Mouse (Mus musculus) WW6 (cell line): ENCODE data around the gene Phf21a.

Experiments
- DNase-seq: peaks from one replicate; pipeline ENCODE4 v3.0.0-alpha.2; 2013; ENCODE audit warnings: low read depth, low spot score

Phf21a gene

DNA sequence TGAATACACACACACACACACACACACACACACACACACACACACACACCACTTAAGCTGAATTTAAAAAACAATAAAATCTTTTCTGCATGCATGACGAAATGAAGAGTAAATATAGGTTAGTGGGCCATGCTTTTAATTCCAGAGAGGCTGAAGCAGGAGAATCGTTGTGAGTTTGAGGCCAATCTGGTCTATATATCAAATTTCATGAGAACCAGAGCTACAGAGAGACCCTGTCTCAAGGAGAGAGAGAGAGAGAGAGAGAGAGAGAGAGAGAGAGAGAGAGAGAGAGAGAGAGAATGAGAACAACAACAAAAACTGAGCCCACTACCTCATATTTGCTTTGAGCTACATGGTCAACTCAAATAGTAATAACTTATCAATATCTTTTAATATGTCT lies at the start of gene Phf21a:
Gene Phf21a (plus strand): TSS at position 301 of the 400 bp plus-strand sequence.
- DNase-seq = no peak

DNA sequence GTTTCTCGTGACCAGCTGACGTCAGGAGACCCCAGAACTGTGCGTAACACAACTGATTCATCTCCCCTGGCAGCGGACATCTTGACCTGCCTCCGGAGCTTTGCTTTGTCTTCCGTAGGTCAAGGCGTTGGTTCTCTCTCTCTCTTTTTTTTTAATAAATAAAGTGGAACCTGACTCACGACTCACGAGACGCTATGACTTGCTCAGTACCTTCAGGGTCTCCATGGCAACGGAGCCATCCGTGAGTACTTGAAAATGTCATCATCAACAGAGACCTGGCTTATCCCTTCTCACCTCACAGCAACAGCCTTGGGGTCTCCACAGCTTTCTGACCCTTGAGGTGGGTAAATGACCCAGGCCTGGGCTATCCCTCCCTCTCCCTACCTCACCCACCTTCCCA lies 49.6 kb upstream of the Phf21a start:
- DNase-seq = no peak

DNA sequence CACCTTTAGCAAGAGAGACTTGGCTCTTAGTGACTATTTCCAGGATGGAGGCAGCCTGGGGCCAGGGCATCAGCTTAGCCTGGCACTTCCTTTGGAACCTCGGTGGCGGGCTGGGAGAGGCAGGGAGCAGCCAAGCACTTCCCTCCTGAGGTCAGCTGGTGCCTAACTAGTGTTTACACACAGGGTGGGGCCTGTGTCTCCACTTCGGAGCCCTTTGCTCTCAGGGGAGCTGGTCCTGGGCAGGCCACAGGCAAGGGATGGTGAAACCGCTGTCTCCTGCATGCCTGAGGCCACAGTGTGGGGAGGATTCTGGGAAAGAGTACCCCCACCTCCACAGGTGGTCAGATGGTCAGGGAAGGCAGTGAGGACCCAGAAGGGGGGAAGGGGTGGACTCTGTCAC lies 45.3 kb upstream of the Phf21a start:
- DNase-seq = no peak

DNA sequence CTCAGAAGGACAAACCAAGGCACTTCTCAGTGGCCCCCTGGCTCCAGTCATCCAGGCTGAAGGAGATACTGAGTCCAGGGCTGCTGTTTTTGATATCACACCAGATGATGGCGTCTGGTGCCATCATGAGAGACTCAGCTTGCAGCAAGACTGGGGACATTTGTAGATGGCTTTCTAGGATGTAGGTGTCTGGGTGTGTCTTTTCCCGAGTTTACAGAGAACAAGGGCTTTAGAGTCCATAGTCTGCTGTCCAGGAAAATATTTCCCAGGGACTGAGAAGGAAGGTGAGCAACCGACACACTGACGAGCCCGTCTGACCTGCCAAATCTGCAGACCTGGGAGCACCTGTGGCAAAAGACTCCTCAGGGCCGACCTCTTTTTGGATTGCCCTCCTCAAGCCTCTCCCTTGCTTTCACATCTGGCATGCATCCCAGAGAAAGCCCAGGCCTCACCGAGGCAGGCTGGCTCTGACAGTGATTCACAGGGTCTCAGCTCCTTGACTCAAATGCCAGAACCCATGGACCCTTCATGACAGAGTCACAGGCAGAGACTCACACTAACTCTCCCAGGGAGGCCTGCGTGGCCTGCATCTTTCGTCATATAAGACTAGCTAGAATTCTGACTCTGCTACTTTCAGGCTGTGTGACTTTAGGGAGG lies 44.8 kb upstream of the Phf21a start:
- DNase-seq = no peak

DNA sequence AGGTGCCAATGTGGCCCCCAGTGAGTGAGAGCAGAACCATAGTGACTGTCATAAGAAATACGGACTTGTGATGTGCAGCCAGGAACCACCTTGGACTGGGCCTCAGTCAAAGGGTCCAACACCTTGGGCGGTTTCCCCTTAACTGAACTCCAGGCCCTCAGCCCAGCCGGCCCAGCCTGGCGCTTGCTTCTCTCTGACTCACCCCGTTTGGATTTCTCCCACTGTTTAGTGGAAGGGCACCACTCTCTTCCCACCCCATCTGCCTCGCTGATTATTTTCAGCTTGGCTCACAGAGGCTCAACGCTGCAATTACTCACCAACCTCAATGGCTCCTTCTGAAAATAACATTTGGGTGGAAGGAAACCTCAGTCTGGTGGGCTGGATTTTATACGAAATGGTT lies 40.7 kb upstream of the Phf21a start:
- no peak for DNase-seq

DNA sequence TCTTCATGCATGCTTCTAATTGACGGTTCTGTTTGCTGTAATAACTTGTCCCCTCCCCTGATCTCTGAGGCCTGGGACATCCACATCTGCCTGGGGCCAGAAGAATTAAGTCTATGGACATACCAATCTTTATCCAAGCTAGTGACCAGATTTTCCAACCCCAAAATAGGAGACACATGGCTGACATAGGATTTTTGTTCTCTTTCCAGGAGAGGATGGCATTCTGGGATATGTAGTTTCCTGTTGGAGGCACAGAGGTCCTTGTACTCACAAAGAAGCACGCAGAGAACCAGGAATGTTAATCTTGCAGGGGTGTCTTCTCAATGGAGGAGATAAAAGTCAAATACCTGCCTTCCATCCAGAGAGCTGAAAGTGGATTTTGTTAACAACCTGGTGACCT lies 40.2 kb upstream of the Phf21a start:
- DNase-seq = no peak

DNA sequence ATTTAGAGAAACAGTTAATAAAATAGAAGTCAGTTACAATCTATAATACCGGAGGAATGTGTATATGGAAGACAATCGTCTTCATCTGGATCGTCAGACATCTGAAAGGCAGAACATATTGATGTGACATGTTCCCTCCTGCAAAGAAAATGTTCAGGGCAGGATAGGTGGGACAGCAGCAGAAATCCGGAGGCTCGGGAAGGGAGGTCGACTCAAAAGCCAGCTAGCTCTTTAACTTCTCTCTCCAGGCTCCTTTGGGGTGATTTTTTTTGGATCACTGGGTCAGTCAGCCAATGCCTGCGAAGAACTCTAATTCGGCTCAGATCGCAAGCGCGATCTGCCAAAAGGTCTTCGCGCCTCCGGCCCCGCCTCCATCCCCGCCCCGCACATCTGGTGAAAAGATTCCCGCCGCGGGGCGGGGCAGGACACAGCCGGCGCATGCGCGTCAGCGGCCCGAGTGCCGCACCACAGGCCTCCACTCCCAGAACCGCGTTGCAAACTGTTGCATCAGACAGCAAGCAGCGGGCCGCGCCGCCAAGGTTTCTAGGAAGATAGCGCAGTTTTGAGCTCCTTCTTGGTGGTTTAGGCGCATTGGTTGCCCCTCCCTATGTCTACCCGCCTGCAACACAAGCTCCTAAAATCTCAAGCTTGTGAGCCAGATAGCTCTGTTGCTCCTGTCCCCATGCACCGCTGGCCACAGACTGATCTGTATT lies 37.7 kb upstream of the Phf21a start:
- DNase-seq = peak; percentile 67

DNA sequence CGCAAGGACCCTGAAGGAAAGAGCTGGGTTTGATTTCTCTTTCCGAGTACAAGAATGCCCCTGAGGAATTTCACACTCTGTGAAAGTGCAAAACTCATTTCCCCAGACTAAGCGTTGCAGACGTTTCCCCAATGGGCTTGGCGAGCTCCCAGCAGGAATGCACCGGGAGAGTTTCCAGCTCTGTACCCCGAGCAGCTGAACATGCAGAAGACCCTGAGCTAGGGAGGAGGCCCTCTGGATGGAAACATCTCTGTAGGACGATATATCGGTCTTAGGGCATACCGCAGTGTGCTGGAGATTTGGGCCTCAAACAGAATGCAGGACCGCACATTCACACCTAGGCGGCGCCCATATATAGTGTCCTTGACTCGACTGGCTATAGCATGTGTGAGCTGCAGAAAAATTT lies 37.1 kb upstream of the Phf21a start:
- no peak for DNase-seq

DNA sequence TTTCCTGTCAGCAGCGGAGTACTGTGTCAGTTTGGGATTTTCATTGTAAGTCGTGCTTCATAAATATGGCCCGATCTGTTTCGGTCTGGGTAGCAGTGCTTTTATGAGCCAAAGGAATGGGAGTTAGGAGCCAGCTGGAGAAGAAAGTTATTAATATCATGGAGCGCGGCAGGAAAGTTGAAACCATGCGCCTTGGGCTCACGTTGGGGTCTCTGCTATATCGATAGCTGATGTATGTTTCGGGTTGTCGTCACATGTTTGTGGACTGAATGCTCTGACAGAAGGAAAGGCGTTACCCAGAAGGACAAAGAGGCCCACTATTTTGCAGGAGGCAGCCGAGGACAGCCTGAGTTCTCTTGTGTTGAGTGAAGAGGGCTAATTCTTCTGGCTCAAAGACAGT lies 36.2 kb upstream of the Phf21a start:
- no peak for DNase-seq

DNA sequence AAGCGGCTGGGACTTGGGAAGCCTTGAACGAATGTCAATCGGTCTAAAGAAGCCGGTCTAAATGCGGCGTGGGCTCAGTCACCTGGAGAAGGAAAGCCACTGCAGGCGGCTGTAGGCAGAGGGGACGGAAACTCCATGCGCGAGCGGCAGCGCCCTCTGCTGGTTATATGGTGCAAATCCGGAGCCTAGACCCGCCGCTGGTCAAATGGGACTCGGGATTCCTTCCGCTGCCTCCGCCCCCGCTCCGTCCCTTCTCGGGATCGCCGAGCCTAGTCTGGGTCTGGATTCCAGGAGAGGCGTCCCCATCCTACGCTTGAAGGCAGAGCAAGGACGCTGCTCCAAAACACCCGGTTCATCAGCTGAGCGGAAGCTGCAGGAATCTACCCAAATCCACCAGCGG lies 34.4 kb upstream of the Phf21a start:
- peak; percentile 71 for DNase-seq

DNA sequence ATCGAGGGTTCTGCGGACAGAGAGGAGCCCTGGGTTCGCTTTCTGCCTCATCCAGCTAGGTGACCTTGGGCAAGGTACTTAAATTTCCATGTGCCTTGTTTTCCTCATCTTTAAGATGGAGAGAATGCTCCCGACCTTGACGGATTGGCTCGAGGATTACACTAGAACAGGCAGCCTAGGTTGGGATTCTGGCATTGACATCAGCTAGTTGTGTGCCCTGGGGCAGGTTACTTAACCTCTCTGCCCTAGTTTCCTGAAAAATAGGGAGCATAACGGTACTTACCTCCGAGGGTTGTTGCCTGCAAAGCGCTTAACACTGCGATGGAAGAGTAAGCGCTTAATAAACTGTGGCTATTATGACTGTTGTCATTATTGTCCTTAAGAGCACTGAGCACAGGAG lies 34.0 kb upstream of the Phf21a start:
- no peak for DNase-seq

DNA sequence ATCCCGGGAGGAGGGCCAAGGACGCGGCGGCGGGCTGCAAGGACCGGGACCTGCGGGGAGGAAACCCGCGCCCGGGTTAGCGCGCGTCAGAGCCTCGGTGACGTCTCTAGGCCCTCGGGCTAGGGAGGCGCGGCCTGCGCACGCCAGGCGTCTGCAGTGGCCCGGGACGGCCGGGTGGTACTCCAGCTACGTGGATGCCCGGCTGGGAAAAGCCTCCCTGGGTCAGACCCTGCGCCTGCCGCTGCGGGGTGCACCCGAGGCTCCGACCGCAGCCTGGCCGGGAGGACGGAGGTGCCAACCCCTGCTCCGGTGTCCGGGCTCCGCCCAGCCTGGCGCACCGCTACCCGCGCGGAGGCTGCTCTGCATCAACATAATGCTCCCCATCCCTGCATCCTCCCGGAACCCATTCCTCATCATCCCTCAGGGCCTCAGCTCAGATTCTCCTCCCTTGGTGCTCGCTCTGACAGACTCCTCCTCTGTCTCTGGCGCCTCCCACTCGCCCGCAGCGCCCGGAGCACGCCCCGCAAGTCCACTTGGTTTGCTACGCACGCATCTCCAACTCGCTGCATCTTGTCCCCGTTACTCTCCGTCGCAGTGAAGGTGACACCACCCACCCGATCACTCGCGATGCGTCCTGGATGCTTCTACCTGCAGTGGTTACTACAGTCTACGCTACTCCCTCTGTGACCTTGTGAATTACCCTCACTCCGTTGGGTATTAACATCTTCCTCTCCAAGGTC lies 33.3 kb upstream of the Phf21a start:
- no peak for DNase-seq

DNA sequence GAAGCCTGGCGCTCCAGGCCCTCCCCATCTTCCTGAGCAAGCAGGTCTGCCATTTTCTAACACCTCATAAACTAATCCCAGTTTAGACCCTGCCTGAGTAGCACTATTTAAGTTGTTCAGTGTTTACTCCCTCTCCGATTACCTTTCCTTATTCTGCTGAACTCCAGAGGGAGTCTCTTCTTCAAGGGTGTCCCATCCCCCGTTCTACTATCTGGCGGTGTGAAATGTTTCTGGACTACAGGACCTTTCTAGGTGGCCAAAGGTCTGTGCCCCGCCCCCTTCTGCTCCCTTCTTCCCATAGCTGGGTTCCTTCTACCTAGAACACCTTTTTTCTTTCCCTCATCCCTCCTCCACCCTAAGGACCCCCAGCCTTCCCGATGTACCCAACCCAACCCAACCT lies 32.6 kb upstream of the Phf21a start:
- no peak for DNase-seq

DNA sequence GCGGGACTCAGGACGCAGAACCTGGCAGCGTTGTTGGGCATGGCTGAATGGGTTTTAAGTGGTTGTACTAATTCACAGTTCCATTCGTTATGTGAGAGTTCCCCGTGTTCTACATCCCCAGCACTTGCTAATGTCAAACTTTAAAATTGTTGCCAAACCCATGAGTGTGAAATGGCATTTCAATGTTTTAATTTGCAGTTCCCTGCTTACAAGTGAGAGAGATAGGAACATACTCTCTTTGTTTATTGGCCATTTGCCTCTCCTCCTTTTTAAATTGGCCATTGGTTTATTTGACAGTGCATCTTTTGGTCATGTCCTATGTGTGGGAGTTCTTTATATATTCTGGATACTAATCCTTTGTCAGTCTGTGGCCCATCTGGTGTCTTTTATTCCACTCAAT lies 31.6 kb upstream of the Phf21a start:
- no peak for DNase-seq

DNA sequence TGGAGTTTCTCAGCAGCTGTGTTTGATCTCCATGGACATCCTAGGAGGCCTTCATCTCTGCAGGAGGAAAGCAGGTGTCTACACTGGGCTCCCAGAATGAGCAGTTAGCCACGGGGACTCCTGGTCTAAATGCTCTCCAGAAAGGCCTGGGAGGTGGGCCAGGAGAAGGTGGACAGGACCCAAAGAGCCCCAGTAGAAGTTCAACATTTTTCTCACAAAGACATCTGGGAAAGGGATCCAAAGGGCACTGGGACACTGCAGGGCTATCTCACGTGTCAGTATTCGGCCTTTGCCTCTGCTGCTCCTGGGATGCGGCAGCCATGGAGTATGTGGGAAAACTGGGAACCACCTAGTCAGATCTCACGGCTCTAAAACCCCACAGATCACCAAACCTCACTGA lies 29.8 kb upstream of the Phf21a start:
- no peak for DNase-seq

DNA sequence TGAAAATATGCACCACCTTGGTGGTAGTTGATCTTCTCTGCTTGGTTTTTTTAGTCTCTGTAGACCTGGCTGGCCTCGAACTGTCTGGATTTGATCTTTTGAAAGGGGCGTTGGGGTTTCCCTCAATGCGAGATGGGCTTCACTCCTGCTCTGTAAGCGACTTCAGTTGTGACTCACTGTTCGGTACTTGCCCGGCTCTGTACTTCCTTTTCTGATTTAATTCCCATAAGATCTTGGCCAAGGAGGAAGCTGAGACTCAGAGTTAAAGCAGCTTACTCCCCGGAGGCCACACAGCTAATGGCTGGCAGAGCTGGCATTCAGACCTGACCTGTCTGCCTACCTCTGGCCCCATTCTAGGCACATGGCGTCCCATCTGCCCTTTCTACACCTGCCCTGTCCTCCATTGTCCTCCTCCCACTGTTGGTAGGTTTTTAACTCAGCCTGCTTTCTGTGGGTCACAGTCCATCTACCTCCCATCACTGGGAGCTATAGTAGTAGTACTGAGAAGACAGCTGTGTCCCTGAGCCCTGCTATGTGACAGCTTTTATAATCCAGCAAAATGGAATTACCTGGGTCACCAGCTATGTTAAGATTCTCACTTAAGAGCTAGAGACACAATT lies 27.5 kb upstream of the Phf21a start:
- DNase-seq = no peak

DNA sequence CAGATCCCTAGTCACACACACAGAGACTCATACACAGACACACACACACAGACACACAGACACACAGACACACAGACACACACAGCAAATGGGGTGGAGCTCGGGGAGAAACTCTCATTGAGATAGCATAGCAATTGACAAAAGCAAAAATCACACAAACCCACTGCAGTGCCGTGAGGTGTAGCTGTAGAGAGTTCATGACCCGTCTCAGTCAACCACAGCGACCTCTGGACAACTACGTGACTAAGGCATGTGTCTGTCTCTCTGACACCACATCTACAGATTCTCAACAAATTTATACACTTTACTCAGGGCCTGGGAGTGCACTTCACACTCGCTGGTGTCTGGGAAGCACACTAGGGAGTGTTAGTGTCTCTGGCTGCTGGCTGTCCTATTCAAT lies 27.0 kb upstream of the Phf21a start:
- DNase-seq = no peak

DNA sequence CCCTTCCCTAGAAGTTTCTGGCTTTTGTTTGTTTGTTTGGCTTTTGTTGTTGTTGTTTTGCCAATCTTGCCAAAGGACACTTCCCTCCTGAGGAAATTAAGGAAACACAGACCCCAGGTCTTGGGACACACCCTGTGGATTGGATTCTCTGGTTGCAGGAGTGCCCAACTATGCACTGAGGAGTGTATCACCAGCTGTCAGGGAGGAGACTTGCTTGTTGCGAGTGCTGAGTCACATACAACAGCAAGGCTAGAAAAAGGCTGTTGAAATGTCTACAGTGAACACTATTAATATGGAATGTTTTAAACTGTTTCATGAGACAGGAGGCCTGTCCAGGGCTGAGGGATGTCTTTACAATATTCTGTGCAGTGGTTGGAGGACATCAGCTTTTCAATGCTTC lies 26.0 kb upstream of the Phf21a start:
- no peak for DNase-seq

DNA sequence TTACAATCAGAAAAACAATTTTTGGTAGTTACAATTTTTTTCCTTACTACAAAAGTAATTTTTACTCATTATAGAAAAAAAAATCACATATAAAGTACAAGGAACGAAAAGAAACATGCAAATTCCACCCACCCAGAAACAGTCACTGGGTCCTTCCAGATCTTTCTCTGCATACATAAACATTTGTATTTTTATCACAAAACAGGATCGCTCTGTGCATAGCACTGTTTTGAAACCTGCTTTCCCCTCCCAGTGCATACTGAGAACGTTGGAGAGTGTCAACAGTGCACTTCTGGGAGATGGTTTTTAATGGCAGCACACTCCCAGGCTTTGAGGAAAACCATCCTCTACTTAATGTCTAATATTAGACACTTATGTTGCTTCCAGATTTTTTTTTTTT lies 25.3 kb upstream of the Phf21a start:
- DNase-seq = no peak

DNA sequence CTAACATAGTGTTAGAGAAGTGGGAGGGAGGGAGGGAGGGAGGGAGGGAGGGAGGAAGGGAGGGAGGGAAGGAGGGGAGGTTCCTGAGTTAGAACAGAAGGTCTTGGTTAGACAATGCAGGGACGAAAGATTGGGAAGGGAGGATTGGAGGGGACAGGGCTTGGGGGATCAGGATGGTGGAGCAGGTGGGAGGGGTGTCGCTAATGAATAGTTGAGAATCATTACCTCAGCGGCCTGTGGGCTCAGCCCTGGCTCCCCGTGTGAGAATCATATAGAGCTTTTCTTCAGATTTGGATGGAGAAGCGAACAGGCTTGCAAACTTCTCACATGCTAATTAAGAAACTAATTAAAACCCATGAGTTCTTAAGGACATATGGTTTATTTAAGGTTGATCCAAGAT lies 23.3 kb upstream of the Phf21a start:
- DNase-seq = no peak

DNA sequence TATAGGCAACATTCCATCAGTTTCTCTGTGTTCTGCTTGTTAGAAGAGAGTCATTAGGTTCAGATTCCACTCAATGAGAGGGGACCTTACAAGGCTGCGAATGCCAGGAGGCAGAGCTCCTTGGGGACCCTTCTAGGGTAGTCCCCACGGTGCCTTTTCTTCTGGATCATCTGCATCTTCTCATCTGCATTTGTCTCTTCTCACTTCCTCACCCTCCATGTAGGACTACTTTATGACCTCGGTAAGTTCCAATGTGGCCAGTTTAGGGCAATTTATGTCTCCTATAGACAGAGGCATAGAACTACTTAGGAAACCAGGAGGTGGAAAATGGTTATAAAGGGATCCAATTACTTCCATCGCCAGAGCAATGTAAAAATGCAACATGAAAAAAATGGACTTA lies 21.8 kb upstream of the Phf21a start:
- DNase-seq = no peak

DNA sequence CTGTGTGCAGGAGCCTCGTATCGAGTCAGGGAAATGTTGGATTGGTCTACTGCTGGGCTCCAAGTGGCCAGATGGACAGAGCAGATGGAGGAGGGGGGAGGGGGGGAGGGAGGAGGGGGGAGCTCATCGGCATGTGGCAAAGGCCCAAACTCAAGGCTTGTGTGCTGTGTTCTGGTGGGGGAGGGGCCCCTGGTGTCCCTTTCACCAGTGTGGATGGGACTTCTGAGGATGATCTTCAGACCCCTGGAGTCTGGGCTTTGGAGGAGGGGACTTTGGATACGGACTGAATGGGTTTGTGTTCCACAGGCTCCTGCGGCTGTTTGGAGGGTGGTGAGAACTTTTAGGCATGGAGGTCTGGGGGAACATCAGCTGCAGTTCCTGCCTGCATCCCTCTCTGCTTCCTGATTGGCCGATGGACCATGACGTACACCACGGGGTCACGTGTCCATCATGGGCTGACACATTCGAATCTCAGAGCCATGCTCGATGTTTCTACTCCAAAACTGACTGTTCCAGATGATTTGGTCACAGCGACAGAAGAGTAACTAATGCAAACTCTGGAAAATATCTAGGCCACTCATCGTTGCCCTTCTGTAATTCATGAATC lies 16.7 kb upstream of the Phf21a start:
- no peak for DNase-seq
